Mouse (Mus musculus): ENCODE data around the gene Acvr2a. TPM values are rescaled to one million over a fixed set of nuclear protein-coding genes. Genes with fewer than 3 reads are reported as not detected.
A peak's percentile ranks its signal among the peaks of the same experiment; 100 is the strongest.

Acvr2a gene
- 12.9 and 13.0 TPM in 2 replicates for polyA plus RNA-seq (2015; fragmentation: Nextera tagmentation; extraction: Ambion mirVana)

DNA sequence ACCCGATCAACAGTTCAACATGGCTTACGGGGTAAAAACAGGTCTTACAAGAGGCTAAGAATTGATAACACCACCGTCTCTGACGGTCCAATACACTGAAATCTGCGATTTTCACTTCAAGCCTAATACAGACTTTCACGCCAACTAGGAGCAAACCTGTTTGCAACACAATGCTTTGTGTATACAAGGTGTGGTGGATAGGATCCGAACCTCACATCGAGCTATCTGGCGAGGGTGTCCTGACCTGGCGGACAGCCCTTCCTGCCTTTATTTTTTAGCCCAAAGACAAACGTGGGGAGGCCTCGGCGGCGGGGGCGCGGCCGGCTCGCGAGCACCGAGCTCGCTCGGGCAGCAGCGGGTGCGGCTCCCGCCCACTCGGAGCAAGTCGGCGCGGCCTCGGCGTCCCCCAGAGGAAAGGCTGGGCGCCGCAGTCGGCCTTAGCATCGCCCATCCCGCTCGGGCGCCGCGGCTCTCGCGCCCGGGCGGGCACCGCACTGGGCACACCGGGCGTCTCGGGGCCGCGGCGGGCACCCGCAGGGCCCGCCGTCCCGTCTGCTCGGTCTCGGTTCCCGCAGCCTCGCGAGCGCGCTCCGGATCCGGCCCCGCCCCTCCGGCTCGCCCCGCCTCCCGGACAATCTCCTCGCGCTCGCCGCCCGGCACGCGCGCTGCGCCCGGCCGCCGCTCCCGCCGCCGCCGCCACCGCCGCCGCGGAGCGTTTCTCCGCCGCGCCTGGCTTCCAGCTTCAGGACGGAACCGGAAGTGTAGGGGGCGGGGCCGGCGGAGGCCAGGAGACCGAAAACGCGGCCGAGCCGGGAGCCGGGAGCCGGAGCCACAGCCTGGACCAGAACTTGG is at the start of gene Acvr2a:
Gene Acvr2a (plus strand): TSS at position 739 of the 852 bp plus-strand sequence.
- ATAC-seq (ENCODE audit: low FRiP score, low TSS enrichment), result peak; percentile 92
- H3K4me1 ChIP-seq (ENCODE audit: insufficient read depth, low read length), result peaks cover 16% of the 10 kb centered on the region
- peak within 1 kb of the TSS; percentile 97 for H3K27ac ChIP-seq (ENCODE audit: low read length)
- H3K27me3 ChIP-seq (ENCODE audit: insufficient read depth, low read length), result no peaks in the 10 kb centered on the region
- peak within 1 kb of the TSS; percentile 94 for H3K9ac ChIP-seq (replicated peaks; ENCODE audit: low read length)
- H3K4me3 ChIP-seq (ENCODE audit: low read length), result peak within 1 kb of the TSS; percentile 94
- H3K4me2 ChIP-seq (replicated peaks; ENCODE audit: low read depth, low read length), result peak within 1 kb of the TSS; percentile 59
- no peaks in the 10 kb centered on the region for H3K9me3 ChIP-seq (ENCODE audit: low read length)
- H3K36me3 ChIP-seq (ENCODE audit: insufficient read depth, low read length), result no peaks in the 10 kb centered on the region
- WGBS, result under 1% methylated on average over 77 of the region's 105 CpGs

GRCm38 (mm10) chr2:48766513-48766912 is 47.4 kb upstream of the Acvr2a start:
- H3K27ac ChIP-seq (ENCODE audit: low read length), result no peak overlapping the region

GRCm38 (mm10) chr2:48767778-48768177 is 46.1 kb upstream of the Acvr2a start:
- 93% methylated on average over 2 of the region's 2 CpGs for WGBS
- Histone ChIP-seq H3K27me3 (ENCODE audit: insufficient read depth, low read length) (no peaks in the 10 kb centered on the region), H3K9me3 (ENCODE audit: low read length) (no peaks in the 10 kb centered on the region), H3K4me2 (replicated peaks; ENCODE audit: low read depth, low read length) (no peak overlapping the region), H3K36me3 (ENCODE audit: insufficient read depth, low read length) (no peaks in the 10 kb centered on the region), H3K4me3 (ENCODE audit: low read length) (no peak overlapping the region), H3K27ac (ENCODE audit: low read length) (no peak overlapping the region), H3K4me1 (ENCODE audit: insufficient read depth, low read length) (no peaks in the 10 kb centered on the region), H3K9ac (replicated peaks; ENCODE audit: low read length) (no peak overlapping the region)
- ATAC-seq (ENCODE audit: low FRiP score, low TSS enrichment), result no peak

More at GRCm38 (mm10) chr2:48766513-48766912, 47.4 kb upstream of the Acvr2a start:
- no peaks in the 10 kb centered on the region for H3K4me1 ChIP-seq (ENCODE audit: insufficient read depth, low read length)
- H3K9ac ChIP-seq (replicated peaks; ENCODE audit: low read length), result no peak overlapping the region
- no peaks in the 10 kb centered on the region for H3K36me3 ChIP-seq (ENCODE audit: insufficient read depth, low read length)
- no peaks in the 10 kb centered on the region for H3K9me3 ChIP-seq (ENCODE audit: low read length)
- H3K4me2 ChIP-seq (replicated peaks; ENCODE audit: low read depth, low read length), result no peak overlapping the region
- no peak overlapping the region for H3K4me3 ChIP-seq (ENCODE audit: low read length)
- no peak for ATAC-seq (ENCODE audit: low FRiP score, low TSS enrichment)
- WGBS, result 90% methylated on average over 5 of the region's 5 CpGs
- no peaks in the 10 kb centered on the region for H3K27me3 ChIP-seq (ENCODE audit: insufficient read depth, low read length)

GRCm38 (mm10) chr2:48768219-48768618 is 45.7 kb upstream of the Acvr2a start:
- Histone ChIP-seq H3K4me3 (ENCODE audit: low read length) (no peak overlapping the region), H3K36me3 (ENCODE audit: insufficient read depth, low read length) (no peaks in the 10 kb centered on the region), H3K9ac (replicated peaks; ENCODE audit: low read length) (no peak overlapping the region), H3K4me1 (ENCODE audit: insufficient read depth, low read length) (no peaks in the 10 kb centered on the region), H3K27me3 (ENCODE audit: insufficient read depth, low read length) (no peaks in the 10 kb centered on the region), H3K9me3 (ENCODE audit: low read length) (no peaks in the 10 kb centered on the region), H3K27ac (ENCODE audit: low read length) (no peak overlapping the region), H3K4me2 (replicated peaks; ENCODE audit: low read depth, low read length) (no peak overlapping the region)
- WGBS, result 91% methylated on average over 2 of the region's 2 CpGs
- ATAC-seq (ENCODE audit: low FRiP score, low TSS enrichment), result no peak

GRCm38 (mm10) chr2:48770100-48770499 is 43.8 kb upstream of the Acvr2a start:
- ATAC-seq (ENCODE audit: low FRiP score, low TSS enrichment), result no peak
- 80% methylated on average over 7 of the region's 7 CpGs for WGBS
- Histone ChIP-seq H3K4me1 (ENCODE audit: insufficient read depth, low read length) (no peaks in the 10 kb centered on the region), H3K4me3 (ENCODE audit: low read length) (no peak overlapping the region), H3K27ac (ENCODE audit: low read length) (no peak overlapping the region), H3K9ac (replicated peaks; ENCODE audit: low read length) (no peak overlapping the region), H3K9me3 (ENCODE audit: low read length) (no peaks in the 10 kb centered on the region), H3K36me3 (ENCODE audit: insufficient read depth, low read length) (no peaks in the 10 kb centered on the region), H3K4me2 (replicated peaks; ENCODE audit: low read depth, low read length) (no peak overlapping the region), H3K27me3 (ENCODE audit: insufficient read depth, low read length) (no peaks in the 10 kb centered on the region)

- no peaks in the 10 kb centered on the region for H3K4me1 ChIP-seq (ENCODE audit: insufficient read depth, low read length)
- no peak overlapping the region for H3K4me3 ChIP-seq (ENCODE audit: low read length)
- ATAC-seq (ENCODE audit: low FRiP score, low TSS enrichment), result no peak
- H3K27ac ChIP-seq (ENCODE audit: low read length), result no peak overlapping the region
- no peak overlapping the region for H3K4me2 ChIP-seq (replicated peaks; ENCODE audit: low read depth, low read length)
- H3K9me3 ChIP-seq (ENCODE audit: low read length), result no peaks in the 10 kb centered on the region
- 85% methylated on average over 3 of the region's 3 CpGs for WGBS
- no peak overlapping the region for H3K9ac ChIP-seq (replicated peaks; ENCODE audit: low read length)
- H3K27me3 ChIP-seq (ENCODE audit: insufficient read depth, low read length), result no peaks in the 10 kb centered on the region
- H3K36me3 ChIP-seq (ENCODE audit: insufficient read depth, low read length), result no peaks in the 10 kb centered on the region
These were observed 43.3 kb upstream of the Acvr2a start for GRCm38 (mm10) chr2:48770634-48771033.

DNA sequence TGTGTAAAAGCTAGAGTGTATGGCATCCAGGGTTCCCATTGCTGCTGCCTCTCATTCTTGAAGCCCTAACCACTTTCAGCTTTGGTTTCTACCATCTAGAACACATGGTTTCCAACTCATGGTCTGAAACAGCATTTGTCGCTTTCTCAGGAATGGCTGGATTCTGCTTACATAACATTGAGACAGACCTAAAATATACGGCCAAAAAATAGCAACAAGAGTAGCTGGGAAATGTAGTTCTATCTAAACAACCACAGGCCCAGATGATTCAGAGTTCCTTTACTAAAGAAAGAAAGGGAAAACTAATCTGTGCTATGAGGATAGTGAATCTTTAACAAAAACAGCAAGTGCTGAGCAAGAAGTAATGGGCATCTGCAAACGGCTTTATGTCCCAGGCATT is 38.6 kb upstream of the Acvr2a start:
- no peak for ATAC-seq (ENCODE audit: low FRiP score, low TSS enrichment)
- no peaks in the 10 kb centered on the region for H3K36me3 ChIP-seq (ENCODE audit: insufficient read depth, low read length)
- H3K27ac ChIP-seq (ENCODE audit: low read length), result no peak overlapping the region
- H3K4me2 ChIP-seq (replicated peaks; ENCODE audit: low read depth, low read length), result no peak overlapping the region
- no peak overlapping the region for H3K4me3 ChIP-seq (ENCODE audit: low read length)
- H3K9ac ChIP-seq (replicated peaks; ENCODE audit: low read length), result no peak overlapping the region
- 90% methylated on average over 3 of the region's 3 CpGs for WGBS
- H3K9me3 ChIP-seq (ENCODE audit: low read length), result no peaks in the 10 kb centered on the region
- H3K4me1 ChIP-seq (ENCODE audit: insufficient read depth, low read length), result no peaks in the 10 kb centered on the region
- no peaks in the 10 kb centered on the region for H3K27me3 ChIP-seq (ENCODE audit: insufficient read depth, low read length)

DNA sequence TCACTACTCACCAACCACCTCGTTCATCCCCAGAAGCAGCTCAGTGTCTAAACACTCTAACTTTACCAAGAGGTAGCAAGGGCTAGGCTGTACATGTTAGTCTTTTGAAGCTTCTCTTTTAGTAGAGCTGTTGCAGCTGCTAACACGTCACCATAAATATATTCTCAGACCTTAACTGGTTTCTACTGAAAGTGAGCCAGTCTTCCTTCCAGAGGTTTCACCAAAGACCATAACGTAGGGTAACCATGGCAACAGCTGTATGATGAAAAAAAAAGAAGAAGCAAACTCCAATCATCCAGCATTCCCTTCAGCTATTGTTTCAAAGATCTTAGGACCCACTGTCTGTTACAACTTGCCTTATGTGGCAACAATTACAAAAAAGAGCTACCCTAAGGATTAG is 25.0 kb upstream of the Acvr2a start:
- WGBS, result 71% methylated on average over 3 of the region's 3 CpGs
- H3K27ac ChIP-seq (ENCODE audit: low read length), result no peak overlapping the region
- no peak overlapping the region for H3K4me2 ChIP-seq (replicated peaks; ENCODE audit: low read depth, low read length)
- ATAC-seq (ENCODE audit: low FRiP score, low TSS enrichment), result no peak
- 0 out of 2 replicates have a peak, but pooled peaks cover 7% of the 10 kb centered on the region for H3K9me3 ChIP-seq (ENCODE audit: low read length)
- no peaks in the 10 kb centered on the region for H3K36me3 ChIP-seq (ENCODE audit: insufficient read depth, low read length)
- no peak overlapping the region for H3K9ac ChIP-seq (replicated peaks; ENCODE audit: low read length)
- no peaks in the 10 kb centered on the region for H3K4me1 ChIP-seq (ENCODE audit: insufficient read depth, low read length)
- H3K27me3 ChIP-seq (ENCODE audit: insufficient read depth, low read length), result no peaks in the 10 kb centered on the region
- no peak overlapping the region for H3K4me3 ChIP-seq (ENCODE audit: low read length)

GRCm38 (mm10) chr2:48814223-48815038 is 522 bp downstream of the Acvr2a start:
- Histone ChIP-seq H3K4me2 (replicated peaks; ENCODE audit: low read depth, low read length) (peak overlapping the region; percentile 59), H3K27me3 (ENCODE audit: insufficient read depth, low read length) (no peaks in the 10 kb centered on the region), H3K9ac (replicated peaks; ENCODE audit: low read length) (peak overlapping the region; percentile 94), H3K9me3 (ENCODE audit: low read length) (no peaks in the 10 kb centered on the region), H3K36me3 (ENCODE audit: insufficient read depth, low read length) (no peaks in the 10 kb centered on the region), H3K27ac (ENCODE audit: low read length) (peak overlapping the region; percentile 97), H3K4me1 (ENCODE audit: insufficient read depth, low read length) (peaks cover 16% of the 10 kb centered on the region), H3K4me3 (ENCODE audit: low read length) (peak overlapping the region; percentile 94)
- ATAC-seq (ENCODE audit: low FRiP score, low TSS enrichment), result no peak; the same call in 1 of the 2 replicates
- WGBS, result under 1% methylated on average over 76 of the region's 76 CpGs

All from kidney, embryonic 16.5 days (tissue).